Mouse (Mus musculus): Measurements from ENCODE around the gene Lmo2.

- TF ChIP-seq CTCF (IDR thresholded peaks at IDR 0.05; ENCODE audit: low read depth, low read length) (no peak), POLR2A (IDR thresholded peaks at IDR 0.05; ENCODE audit: extremely low read depth, insufficient read depth, low read length) (no peak)
These were observed 30.1 kb upstream of the Lmo2 start for GRCm38 (mm10) chr2:103927610-103928145.
